Mouse (Mus musculus): ENCODE results near the gene Il13.

Il13 gene

DNA sequence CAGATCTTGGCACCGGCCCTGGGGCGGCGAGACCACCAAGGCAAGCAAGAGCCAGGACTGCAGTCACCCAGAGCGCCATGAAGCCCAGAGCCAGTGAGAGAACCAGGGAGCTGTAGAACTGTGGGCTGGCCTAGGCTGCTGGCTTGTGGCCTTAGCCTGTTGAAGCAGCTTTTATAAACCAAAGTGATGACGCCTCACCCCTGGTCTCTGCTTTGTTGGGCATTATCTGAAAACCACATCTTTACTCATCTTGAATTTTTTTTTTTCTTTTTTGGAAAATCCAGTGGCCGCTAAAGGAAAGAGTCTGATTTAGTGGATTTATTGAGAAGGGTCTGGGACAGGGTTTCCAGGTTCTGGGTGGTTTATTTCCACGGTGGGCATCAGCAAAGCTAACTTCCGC lies at the start of gene Il13:
TSS of gene Il13 (minus strand) at position 147 of the 400 bp plus-strand sequence.
- no peak for DNase-seq

DNA sequence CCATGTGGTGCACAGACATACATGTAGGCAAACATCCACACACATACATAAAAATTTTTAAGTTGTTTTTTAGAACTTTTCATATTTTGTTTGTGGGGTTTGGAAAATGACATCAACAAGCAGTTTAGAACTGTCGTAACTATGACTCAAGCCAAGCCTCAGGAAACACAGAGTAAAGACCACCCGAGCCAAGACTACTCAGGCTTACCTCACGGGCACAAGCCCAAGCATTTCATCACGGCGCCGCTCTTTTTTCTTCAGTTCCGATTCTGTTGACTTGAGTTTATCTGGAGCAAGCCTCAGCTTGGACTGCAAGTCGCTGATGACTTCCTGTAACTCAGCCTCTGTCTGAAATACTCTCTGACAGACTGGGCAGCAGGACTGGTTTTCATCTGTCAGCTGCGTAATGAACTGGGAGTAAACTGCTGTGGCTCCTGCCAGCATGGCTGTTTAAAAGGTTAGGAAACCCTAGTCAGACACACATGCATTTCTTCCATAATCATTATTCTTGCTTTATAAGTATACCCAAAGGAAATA lies 48.6 kb upstream of the Il13 start:
- DNase-seq = no peak

DNA sequence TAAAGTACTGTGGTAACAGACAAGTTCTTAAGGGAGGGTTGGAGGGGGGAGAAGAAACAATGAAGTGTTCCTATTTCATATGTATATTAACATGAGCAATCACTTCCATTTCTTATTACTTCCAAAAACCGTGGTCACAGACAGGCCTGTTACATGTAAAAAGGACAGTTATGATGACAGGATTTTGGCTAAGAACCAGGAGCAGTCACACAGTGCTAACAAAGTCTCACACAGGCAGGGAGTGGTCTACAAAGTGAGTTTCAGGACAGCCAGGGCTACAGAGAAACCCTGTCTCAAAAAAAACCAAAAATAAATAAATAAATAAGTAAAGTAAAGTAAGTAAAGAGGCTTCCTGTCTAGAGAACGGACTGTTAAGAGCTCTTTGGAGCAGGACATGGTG lies 47.7 kb upstream of the Il13 start:
- DNase-seq = no peak

DNA sequence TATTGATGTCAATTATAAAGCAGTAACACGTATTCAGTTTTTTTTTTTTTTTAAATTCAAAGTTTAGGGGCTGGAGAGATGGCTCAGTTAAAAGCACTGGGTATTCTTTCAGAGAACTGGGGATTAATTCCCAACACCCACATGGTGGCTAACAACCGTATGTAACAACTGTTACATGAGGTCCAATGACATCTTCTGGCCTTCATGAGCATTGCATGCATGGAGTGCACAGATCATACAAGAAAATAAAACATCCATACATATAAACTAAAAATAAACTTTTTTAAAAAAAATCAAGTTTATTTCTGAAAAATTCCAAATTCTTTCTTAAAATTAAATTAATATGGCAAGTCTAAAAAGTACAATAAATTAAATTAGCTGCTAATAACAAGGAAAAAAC lies 47.2 kb upstream of the Il13 start:
- no peak for DNase-seq

DNA sequence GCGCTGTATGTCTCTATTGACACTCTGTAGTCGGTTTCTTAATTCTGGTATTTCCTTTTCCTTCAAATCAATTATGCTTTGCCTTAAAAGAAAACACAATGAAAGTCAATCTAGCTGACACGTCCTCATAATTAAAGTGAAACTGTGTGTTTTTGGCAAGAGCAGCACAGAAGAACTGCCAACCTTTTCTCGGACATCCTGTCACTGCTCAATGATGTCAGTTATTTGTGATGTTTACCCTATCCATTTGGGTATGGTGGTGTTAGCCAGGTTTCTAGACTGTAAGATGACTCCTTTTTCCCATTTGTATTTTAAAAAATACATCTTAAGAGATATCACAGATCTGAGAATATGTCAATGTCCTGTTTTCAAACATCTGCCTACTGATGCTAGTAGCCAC lies 45.6 kb upstream of the Il13 start:
- DNase-seq = no peak

DNA sequence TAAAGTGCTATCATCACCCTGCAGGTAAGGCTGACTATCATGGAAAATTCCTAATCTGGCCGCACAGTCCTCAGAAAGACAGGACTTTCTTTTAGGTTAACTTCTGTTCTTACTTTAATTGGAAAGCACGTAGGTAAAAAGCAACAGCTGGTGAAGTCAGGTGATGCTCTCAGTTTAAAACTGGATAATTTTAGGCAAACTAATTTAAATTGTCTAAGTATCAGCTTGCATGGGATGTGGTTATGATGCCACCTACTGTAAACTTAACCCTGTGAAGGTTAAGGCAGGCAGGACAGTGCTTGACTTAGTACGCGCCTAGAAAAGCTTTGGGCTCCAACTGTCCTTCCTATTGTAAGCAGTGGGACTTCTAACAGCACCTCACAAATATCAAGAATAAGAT lies 36.9 kb upstream of the Il13 start:
- DNase-seq = no peak

DNA sequence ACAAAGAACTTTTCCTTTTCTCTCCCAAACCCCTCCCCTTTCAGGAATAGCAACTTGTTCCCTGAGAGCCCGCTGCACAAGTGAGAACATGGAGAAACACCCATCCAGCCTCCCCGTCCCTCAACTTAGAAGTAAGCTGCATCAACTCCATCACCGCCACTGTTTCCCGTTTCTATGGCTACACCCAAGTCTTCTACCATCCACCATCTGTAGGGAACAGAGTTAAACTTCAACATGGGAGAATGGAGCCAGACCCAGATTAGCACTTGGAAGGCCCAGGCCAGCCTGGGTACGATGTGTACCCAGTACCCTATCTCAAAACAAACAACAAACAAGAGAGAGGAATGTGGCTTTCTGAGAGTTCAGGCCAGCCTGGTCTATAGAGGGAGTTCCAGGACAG lies 29.6 kb upstream of the Il13 start:
- DNase-seq = no peak

DNA sequence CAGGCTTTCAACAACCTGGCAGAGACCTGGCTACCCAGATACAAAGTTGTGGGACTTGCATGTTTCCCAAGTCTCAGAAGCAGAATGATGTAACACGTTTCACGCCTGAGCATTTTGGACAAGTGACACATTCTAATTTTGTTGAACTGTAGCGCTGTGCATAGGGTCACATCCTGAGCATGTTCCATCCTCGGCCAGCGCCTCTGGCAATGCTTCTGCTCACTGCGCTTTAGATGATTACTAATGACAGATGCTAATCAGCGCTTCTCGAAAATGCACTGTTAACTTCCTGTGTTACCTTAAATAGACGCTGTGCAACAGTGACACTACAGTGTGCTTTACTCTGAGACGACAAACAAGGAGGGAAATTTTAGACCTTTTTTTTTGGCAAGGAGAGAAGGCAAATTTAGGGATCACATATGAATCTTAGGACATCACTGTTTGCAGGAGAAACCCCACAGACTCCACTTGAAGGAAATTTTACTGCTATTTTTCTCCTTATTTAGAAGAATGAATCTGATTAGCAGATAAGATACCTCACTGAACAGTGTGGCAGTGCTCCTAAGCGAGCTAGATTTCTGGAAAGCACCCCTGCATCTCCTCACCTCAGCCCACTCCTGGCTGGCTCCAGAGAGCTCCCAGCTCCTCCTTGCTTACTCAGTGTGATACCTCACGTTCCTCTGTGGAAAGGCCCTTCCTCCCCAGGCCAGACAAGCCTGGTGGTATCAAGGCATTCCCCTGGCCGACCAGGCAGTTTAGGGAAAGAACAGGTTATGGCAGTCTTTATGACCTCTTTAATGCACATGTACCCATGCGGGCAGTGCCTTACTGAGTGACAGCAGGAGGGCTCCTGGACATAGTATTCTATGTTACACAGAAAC lies 28.5 kb upstream of the Il13 start:
- no peak for DNase-seq

DNA sequence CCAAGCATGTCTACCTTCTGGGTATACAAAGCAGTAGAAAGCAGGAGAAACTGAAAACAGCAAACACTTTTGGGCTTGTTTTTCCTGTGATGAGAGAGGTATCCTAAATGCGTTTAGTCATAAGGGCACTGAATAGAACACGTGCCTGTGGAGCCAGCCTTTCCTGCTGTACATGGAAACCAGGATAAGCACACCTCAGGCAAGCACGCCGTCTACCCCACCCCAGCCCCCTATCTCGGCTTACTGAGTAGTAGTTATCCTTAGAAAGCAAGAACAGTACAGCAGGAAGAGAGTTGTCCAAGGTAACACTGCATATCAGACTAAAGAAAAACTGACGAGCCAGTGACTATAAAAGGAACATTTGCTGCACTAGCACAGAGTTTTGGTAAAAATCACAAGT lies 23.3 kb upstream of the Il13 start:
- DNase-seq = no peak

DNA sequence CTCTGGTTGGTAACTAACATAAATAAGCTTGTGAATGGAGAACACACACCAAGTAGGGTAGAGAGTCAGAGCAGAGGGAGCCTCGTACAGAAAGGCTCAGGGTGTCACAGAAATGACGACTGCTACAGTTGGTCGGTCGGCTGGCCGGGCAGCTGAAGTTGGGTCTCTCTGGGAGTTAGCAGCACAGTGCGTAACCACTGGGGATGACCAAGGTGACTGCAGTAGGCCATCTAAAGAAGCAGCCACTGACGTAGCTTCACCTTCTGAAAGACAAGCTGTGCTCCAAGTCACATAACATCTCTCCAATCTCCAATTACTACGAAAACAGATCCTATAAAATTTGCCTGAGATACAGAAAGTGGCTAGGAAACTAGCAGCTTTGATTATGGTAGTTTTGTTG lies 22.9 kb upstream of the Il13 start:
- DNase-seq = no peak

DNA sequence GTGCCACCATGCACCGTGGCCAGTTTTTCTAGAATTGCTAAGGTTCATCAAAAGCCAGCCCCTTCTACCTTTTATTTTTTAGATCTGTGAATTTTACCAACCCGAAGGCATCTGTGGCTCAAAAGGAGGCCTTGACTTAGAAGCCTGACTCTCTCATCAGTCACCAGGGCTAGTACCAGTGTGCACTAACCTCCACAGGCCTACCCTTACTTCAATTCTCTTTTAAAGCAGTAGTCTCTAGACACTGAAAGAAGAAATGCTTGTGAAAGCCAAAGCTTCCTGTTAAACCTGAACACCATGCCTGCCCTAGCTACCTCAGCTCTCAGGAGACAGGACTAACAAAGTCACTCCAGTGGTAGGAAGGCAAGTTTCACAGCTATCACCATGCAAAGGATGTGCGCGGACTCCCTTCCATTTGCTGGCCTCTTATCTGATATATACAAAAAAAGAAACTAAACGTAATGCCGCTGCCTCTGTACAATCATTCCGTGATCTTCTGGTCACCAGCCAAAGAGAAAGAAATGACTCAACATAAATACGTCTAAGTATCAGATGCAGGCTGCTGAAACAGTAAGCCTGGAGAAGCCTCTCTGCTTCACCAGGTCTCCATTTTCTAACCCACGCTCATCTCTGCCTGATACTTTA lies 22.2 kb upstream of the Il13 start:
- DNase-seq = no peak

DNA sequence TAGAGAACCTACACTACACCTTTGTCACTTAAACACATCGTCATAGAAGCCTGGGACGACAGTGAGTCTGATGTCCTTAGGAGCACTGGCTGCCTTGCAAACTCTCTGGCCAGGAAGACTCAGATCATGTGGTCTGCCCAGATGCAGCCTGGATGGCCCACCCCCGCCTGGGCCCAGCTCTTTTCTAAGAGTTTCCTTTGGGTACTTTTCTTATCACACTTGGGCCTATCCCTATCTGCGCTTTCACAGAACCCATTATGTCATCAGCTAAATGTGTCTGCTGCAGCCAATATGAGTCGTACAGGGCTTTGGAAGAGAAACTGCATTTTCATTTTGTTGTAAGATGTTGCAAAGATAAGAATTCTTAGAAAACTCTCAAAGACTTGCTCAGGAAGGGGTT lies 20.5 kb upstream of the Il13 start:
- DNase-seq = no peak

DNA sequence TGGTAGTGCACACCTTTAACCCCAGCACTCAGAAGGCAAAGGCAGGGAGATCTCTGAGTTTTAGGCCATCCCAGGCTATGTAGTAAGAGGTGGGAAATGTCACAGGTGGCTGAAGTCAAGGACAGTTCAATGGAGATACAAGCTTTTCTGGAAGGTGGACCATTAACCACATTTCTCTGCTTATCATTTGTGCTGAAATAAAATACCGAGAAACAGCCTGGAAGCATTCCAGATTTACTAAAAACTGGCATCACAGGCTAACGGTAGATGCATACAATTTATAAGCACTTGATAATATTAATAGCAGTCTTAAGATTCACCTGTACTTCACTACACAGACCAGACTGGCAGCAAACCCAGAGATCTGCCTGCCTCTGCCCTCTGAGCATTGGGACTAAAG lies 17.9 kb upstream of the Il13 start:
- no peak for DNase-seq

DNA sequence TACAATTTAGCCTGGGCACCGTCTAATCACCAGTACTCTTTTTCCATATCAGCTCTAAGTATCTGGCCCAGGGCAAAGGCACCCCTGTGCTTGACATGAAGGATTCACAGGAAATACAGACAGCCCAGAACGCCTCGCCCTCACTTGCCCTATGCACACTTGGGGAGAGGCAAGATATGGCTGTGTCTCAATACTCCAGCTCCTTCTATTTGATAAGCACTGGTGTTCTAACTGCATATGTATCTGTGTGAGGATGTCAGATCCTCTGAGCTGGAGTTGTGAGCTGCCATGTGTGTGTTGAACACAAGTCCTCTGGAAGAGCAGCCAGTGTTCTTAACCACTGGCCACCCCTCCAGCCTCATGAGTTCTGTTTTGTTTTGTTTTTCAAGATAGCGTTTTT lies 16.9 kb upstream of the Il13 start:
- DNase-seq = no peak

DNA sequence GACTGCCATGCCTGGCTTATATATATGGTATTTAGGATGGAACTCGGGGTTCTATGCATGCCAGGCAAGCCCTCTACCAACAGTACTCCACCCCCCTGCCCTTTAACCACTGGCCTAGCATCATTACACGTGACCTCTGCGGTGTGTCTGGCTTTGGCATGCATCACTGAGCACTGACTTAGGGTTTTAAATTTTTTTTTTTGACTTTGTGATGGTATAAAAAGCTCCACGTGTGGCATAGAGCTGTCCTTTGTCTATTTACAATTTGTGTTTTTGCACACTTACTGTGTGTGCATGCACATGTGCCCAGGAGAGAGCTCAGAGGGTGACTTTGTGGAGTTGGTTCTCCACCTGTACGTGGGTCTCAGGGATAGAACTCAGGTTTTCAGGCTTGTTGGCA lies 9.5 kb upstream of the Il13 start:
- no peak for DNase-seq

DNA sequence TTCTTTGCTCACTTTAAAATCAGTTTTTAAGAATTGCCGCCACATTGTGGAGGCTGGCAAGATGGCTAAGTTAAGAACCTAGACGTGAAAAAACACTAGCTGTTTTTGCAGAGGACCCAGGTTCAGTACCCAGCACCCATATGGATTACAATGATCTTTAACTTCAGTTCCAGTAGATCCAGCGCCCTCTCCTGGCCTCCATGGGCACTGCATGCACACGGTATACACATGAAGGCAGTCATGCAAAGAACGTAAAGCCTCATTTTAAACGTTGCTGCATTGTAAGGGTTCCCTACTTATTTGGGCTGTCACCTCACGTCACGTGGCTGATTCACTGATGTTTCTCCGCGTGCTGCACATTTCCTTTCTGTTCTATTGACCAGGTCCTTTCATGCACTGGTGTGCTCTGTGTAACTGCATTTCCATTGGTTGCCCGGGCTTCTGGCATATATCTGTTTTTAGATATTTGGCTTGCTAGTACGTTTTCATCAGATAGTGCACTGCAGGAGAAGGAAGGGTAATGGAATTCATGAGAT lies 8.3 kb upstream of the Il13 start:
- DNase-seq = no peak

DNA sequence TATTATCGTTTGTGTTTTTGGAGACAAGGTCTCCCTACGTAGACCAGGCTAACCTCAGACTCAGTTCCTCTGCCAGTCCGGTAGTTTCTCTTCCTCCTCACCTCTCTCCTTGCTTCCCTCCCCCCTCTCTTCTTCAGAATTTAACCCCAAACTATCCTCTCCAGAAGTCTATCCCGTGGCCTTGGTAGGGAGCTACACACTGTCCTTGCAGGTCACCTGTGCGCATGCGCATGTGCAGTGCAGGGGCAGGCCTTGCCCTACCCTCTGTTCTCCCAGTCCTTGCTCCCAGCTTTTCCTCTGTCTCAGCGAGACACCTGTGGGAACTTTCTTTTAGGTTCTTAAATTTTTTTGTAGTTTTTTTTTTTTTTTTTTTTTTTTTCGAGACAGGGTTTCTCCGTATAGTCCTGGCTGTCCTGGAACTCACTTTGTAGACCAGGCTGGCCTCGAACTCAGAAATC lies 3.3 kb upstream of the Il13 start:
- DNase-seq = no peak

DNA sequence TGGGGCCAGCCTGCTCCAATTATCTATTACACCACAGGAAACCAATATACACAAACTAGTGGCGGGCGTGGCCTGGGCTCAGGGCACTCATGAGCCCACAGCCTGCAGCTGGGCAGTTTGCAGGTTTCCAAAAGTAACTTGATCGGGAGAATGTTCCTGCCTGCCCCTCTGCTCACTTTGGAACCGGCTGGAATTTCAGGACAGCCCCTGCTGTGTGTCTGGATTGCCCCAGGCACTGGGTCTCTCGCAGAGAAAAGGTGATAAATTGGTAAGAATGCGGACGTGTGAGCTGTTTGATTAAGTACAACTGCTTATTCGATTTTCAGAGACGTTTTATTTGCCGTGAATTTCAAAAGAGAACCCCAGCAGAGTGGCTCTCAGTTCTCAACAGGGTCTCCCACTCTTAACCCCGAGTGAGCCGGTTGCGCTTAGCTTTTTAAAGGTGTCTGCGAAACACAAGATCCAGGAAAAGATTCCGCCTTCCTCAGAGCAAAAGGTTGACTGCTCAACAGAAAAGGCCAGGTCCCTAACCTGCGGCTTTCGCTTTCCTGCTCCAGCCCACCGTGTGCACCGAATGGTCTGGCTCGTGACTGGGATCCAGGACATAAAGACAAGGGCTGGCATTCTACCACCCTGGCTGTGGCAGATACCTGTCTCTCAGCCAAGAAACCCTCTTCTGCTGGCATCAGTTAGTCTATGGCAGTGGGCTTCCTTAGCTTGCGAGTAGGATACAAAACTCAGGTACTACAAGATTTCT lies 2.7 kb upstream of the Il13 start:
- DNase-seq = no peak

DNA sequence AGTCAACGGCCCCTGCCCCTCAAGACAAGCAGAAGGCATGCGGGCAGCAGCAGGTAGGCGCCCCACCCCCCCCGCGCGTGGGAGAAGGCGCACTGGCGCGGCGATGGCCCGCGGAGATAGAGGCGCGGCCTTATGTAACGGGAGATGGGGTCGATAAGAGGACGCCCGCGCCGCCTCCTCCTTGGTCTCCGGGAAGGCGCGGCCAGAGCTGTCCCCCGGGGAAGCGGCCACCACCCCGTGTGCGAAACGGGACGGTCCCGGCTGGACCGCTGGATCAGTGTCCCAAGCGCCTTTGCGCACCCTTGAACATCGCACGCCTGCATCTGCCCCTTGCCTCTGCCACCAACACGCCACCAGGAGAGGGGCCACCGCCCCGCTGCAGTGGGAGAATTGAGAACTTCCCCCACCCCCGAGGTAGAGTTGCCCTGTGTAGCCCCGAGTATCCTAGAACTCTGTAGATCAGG lies 1.7 kb upstream of the Il13 start:
- DNase-seq = peak; percentile 20

DNA sequence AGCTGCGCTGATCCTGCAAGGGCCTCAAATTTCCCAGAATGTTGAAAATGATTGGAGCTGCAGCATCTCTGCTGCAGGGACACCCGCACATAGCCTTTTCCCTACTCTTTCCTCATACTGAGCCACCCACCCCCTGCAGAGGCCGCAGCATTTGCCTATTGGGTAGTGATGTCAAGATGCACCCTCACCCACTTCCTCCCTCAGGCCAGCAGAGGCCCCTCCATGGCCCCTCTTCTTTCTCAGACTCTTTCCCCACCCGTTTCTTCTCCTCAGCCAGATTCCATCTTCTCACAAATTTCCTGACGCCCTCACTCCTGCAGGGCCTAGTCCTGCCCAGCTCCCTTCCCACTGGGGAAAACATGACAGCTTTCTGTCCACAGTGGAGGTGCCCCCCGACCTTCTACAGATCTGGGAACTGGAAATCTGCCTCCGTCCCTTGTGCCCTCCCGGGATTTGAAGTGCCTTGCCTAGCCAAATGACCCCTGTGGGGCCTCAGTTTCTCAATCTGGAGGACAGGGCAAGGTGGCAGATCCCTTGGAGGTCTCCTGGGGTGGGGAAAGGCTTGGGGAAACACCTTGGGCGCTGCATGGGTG lies 1.2 kb upstream of the Il13 start:
- DNase-seq = no peak

DNA sequence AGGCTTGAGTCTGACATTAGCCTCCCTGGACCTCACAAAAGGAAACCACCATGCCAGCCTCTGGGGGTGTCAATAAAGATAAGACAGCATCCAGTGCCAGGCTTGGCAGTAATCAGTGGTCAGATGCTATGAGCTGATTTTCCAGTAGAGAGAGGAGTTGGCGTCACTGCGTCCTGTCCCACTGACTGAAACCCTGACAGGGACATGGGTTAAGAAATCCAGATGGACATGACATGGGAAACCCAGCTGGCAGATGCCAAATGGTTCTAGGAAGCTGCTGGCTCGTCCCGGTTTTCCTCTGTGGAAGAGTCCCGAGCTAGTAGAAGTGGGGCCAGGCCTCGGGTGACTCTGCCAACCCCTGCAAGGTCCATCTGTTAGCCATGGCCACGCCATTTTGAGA lies 858 bp downstream of the Il13 start:
- no peak for DNase-seq

DNA sequence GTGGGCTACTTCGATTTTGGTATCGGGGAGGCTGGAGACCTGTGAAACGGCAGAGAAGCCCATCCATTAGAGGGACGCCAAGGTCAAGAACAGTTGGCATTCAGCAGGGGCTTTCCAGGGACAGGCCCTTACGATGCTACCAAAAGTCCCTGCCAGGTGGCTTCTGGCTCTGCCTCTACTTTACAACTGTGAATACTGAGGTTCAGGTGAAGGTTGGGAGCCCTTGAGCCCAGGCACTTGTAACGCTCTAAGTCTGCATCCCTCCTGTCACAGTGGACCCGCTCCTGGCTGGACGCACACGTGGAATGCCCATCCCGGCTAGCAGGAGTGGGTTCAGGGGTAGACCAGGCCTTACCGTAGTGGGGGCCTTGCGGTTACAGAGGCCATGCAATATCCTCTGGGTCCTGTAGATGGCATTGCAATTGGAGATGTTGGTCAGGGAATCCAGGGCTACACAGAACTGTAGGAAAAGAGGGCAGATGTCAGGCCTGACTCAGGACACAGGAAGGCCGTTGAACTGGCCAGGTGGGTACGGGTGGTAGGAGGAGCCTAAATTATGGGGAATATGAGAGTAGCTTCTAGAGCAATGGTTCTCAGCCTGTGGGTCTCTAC lies 2.3 kb downstream of the Il13 start:
- DNase-seq = no peak
